Mouse (Mus musculus) thymus, adult 2 months (tissue): Measurements from ENCODE around the gene Mpi.

Experiments
- CTCF ChIP-seq: fragments of 200-500 bp; IDR thresholded peaks from 2 replicates; pipeline ENCODE4 v1.5.1; 2012; ENCODE audit warnings: mild to moderate bottlenecking, control low read depth, low read length, moderate library complexity, borderline replicate concordance; ENCODE audit not compliant: control insufficient read depth, poor library complexity, insufficient read depth; ENCODE audit errors: extremely low read depth
- POLR2A ChIP-seq: fragments of 200-500 bp; IDR thresholded peaks from 2 replicates; pipeline ENCODE4 v1.6.1; 2012; ENCODE audit warnings: mild to moderate bottlenecking, low read length, control low read depth, moderate library complexity; ENCODE audit not compliant: control insufficient read depth, poor library complexity, insufficient read depth; ENCODE audit errors: extremely low read depth

DNA sequence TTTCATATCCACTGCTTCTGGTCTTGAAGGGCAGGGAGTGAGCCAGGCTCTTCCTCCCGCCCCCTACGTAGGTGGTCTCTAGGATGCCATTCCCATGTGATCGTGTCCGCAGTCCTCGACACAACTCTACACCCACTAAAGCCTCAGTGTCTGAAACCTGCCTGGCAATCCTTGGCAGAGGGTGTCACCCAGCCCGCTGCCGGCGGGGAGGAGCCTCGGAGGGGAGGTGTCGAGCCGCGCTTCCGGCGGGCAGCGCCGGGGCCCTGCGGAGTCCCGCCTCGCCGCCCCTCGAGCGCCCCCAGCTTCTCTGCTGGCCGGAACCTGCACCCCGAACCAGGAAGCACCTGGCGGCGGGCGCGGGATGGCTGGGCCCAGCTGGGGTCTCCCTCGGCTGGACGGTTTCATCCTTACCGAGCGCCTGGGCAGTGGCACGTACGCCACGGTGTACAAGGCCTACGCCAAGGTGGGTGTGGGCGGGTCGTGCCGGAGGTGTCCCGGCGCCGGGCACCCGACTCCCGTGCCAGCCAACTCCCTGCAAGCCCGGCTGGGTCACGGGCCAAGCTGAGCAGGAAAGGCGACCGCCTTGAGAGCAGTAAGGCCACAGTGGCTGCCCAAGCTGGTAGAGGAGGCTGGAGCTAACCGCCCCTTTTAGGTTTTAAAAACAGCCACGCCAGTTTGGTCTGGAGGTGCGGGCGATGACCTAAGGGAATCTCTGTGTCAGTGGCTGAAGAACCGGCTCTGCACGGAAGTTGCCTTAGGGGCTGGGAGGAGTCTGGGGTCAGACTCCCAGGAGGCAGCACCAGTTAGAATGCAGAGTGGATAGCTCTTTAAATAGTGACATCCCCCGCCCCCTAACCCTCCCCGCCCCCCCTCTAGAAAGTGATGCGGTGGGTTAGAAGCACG, 36.9 kb upstream of the Mpi start, which contains the start of gene Ulk3:
- TF ChIP-seq CTCF = peak; percentile 68; the same call in 1 of the 2 replicates
- peak; percentile 83 for TF ChIP-seq POLR2A
